Mouse (Mus musculus) lung, embryonic 14.5 days (tissue): ENCODE measurements around the gene Mast3. TPM values are rescaled to one million over a fixed set of nuclear protein-coding genes. Genes with fewer than 3 reads are reported as not detected.

Experiments used
- ATAC-seq: fragments of 200-750 bp; cut with Nextera tagmentation; 2 replicates; pipeline ENCODE4 v1.8.0; 2017; ENCODE audit warnings: mild to moderate bottlenecking, moderate TSS enrichment, moderate library complexity; ENCODE audit not compliant: insufficient read depth
- DNase-seq: peaks from one replicate; pipeline ENCODE4 v3.0.0-alpha.2; 2015
- H3K27ac ChIP-seq: fragments of 300-500 bp; sonication (generic); 2 replicates; pipeline ENCODE4 v1.5.1; 2014; ENCODE audit warnings: low read depth, mild to moderate bottlenecking, moderate library complexity
- H3K27me3 ChIP-seq: fragments of 300-500 bp; sonication (generic); 2 replicates; pipeline ENCODE4 v1.6.1; 2014; ENCODE audit warnings: low read length, control low read depth; ENCODE audit not compliant: insufficient read depth
- H3K36me3 ChIP-seq: fragments of 300-500 bp; sonication (generic); 2 replicates; pipeline ENCODE4 v1.6.1; 2014; ENCODE audit warnings: control low read depth; ENCODE audit not compliant: insufficient read depth
- H3K4me1 ChIP-seq: fragments of 300-500 bp; sonication (generic); 2 replicates; pipeline ENCODE4 v1.6.1; 2014; ENCODE audit warnings: antibody characterized with exemption, control low read depth; ENCODE audit not compliant: insufficient read depth
- H3K4me2 ChIP-seq: fragments of 300-500 bp; sonication (generic); 2 replicates; pipeline ENCODE4 v1.6.1; 2014; ENCODE audit warnings: mild to moderate bottlenecking
- H3K4me3 ChIP-seq: fragments of 300-500 bp; sonication (generic); 2 replicates; pipeline ENCODE4 v1.5.1; 2014; ENCODE audit warnings: low read depth, low read length
- H3K9ac ChIP-seq: fragments of 300-500 bp; sonication (generic); 2 replicates; pipeline ENCODE4 v1.6.1; 2014
- H3K9me3 ChIP-seq: fragments of 300-500 bp; sonication (generic); 2 replicates; pipeline ENCODE4 v1.6.1; 2016; ENCODE audit warnings: low read depth, low read length, control low read depth
- CTCF ChIP-seq: IDR thresholded peaks from 2 replicates; pipeline ENCODE4 v1.5.1; 2016; ENCODE audit warnings: antibody characterized with exemption, low read depth
- WGBS: fragments of 180-500 bp; shearing (Covaris S2); extraction: QIAGEN DNeasy Blood & Tissue Kit; methylation state at CpG from one replicate; pipeline ENCODE4 v1.1.7; 2014; 5-methylcytosine and 5-hydroxymethylcytosine counted together
- polyA plus RNA-seq: library from polyadenylated mRNA; unstranded; fragments of >200 nt; fragmentation: Nextera tagmentation; extraction: Ambion mirVana; gene quantifications from 2 replicates; pipeline ENCODE4 v1.2.1, GENCODE M21; 2014

Mast3 gene
- polyA plus RNA-seq, 1 experiment from 2014 or later: 18.0 TPM

DNA sequence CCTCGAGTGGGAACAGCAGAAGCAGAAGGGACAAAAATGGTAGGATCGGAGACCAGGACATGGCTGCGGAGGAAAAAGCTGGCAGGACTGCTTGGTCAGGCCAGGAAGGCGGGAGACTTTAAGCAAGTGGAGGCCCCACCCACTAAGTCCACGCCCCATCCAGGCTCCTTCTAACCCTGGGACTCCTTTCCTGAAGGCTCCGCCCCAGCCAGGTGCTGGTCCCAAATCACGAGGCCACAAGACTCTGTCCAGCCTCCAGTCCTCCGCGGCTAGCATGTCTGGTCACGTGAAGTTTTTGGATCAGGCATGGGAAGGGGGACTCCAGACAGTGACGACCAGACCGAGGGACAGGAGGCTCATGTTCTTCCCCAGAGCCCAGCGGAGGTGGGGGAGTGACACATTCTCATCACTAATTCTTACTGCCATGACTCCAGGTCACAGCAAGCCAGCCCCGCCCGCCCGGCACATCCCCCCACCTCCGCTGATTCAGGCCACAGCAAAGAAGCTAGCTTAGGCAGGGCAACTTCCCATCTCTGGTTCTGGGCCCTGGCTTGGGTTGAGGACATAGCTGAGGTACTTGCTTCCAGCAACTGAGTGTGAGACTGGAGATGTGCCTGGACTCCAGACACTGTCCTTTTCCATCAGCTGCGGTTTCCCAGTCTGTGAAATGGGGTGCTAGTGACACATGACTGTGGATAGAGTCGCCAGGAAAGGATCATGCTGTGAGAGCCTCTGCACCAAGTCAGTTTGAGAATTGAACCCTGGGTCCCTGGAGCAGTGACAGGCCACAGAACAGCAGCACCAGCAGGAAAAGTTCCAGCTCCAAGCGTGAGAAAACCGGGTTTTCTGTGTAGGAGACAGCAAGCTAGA lies 38.0 kb downstream of the Mast3 start:
- no peaks in the 10 kb centered on the region for H3K27me3 ChIP-seq
- peaks cover 45% of the 10 kb centered on the region for H3K36me3 ChIP-seq
- DNase-seq (peak; percentile 85), ATAC-seq (peak; percentile 67)
- peak overlapping the region; percentile 26 for H3K27ac ChIP-seq
- TF ChIP-seq CTCF: no peak
- peak overlapping the region; percentile 83 for H3K4me2 ChIP-seq
- peak overlapping the region; percentile 49 for H3K4me3 ChIP-seq
- H3K4me1 ChIP-seq: no peaks in the 10 kb centered on the region
- H3K9me3 ChIP-seq: no peaks in the 10 kb centered on the region
- 6% methylated on average over 21 of the region's 21 CpGs for WGBS
- H3K9ac ChIP-seq: peak overlapping the region; percentile 58

DNA sequence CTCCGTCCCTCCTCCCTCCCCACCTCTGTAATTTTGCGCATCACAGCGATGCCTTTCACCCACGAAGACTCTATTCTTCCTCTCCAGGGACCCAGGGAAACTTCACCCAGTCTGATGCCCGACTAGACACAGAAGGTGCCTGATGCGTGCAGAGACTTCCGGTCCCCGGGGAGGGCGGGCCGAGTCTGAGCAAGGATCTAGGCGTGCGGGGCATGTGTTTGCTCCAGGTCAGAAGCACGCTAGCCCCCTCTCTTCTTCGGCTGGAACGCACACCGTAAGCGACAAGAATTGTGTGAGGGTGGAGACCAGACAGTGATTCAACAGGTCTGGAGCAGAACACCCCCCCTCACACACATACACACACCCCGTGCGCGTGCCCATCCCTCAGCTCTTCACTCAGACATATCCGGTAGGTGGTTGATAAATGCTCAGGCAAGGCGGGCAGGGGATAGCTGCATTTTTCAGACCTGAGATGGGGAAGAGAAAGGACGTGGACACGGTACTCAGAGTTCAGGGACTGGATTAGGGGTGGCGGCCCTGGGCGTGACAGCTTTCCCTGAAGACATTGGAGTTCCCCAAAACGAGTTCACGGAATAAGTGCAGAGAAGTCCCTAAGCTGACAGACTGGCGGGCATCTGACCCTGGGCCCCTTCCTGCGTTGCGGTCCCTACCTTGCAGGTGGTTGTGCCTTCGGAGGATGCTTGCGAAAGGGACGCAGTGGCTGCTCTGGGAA lies 38.9 kb downstream of the Mast3 start:
- peak overlapping the region; percentile 26 for H3K27ac ChIP-seq
- TF ChIP-seq CTCF: 0 out of 2 replicates have a peak, but pooled peaks have one; percentile 1
- peaks cover 38% of the 10 kb centered on the region for H3K36me3 ChIP-seq

DNA sequence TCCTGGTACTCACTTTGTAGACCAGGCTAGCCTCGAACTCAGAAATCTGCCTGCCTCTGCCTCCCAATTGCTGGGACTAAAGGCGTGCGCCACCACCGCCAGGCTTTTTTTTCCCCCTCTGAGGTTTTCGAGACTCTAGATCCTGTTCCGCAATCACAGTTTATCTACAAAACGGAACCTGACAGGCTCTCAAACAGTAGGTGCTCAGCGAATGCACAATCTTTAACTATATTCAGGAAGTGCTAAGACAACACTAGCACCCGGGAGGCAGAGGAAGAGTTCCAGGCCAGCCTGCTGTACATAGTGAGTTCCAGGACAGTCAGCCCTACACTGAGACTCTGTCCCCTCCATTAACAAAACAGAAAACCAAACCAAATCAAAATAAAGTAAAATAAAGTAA lies 39.5 kb downstream of the Mast3 start:
- WGBS: 68% methylated on average over 9 of the region's 9 CpGs
- peak overlapping the region; percentile 83 for H3K4me2 ChIP-seq
- peak overlapping the region; percentile 58 for H3K9ac ChIP-seq
- H3K27me3 ChIP-seq: no peaks in the 10 kb centered on the region
- H3K9me3 ChIP-seq: no peaks in the 10 kb centered on the region
- peaks cover 31% of the 10 kb centered on the region for H3K36me3 ChIP-seq
- no peak overlapping the region for H3K27ac ChIP-seq
- DNase-seq: no peak
- H3K4me1 ChIP-seq: no peaks in the 10 kb centered on the region
- peak overlapping the region; percentile 49 for H3K4me3 ChIP-seq
- TF ChIP-seq CTCF: no peak
- ATAC-seq: no peak

More for the DNA sequence above, 38.9 kb downstream of the Mast3 start:
- no peaks in the 10 kb centered on the region for H3K4me1 ChIP-seq
- H3K9me3 ChIP-seq: no peaks in the 10 kb centered on the region
- H3K4me2 ChIP-seq: peak overlapping the region; percentile 83
- WGBS: under 1% methylated on average over 34 of the region's 34 CpGs
- H3K9ac ChIP-seq: peak overlapping the region; percentile 58
- ATAC-seq (no peak), DNase-seq (peak; percentile 59)
- no peaks in the 10 kb centered on the region for H3K27me3 ChIP-seq
- H3K4me3 ChIP-seq: peak overlapping the region; percentile 49

DNA sequence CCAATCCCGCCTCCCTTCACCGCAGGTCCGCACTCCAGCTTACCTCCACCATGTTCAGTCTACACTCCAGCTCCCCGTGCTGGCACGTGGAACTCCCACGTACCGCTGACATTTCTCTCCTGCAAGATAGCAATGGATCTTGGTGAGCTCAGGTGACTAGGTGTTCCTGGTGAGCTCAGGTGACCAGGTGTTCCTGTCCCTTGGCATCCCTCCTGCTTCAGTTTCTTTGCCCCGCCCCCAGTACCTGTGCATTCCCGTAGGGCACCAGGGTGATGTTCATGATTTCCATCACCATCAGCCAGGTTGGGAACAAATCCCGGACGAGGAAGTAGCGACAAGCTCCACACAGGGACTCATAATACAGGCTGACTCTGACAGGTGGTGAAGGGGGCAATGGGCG lies 40.2 kb downstream of the Mast3 start:
- Histone ChIP-seq H3K27ac (no peak overlapping the region), H3K9ac (no peak overlapping the region), H3K4me2 (no peak overlapping the region), H3K36me3 (peaks cover 25% of the 10 kb centered on the region), H3K4me3 (no peak overlapping the region), H3K4me1 (peaks cover 6% of the 10 kb centered on the region; the same call in 1 of the 2 replicates), H3K9me3 (no peaks in the 10 kb centered on the region), H3K27me3 (no peaks in the 10 kb centered on the region)
- no peak for TF ChIP-seq CTCF
- DNase-seq (no peak), ATAC-seq (no peak)
- 90% methylated on average over 13 of the region's 13 CpGs for WGBS

DNA sequence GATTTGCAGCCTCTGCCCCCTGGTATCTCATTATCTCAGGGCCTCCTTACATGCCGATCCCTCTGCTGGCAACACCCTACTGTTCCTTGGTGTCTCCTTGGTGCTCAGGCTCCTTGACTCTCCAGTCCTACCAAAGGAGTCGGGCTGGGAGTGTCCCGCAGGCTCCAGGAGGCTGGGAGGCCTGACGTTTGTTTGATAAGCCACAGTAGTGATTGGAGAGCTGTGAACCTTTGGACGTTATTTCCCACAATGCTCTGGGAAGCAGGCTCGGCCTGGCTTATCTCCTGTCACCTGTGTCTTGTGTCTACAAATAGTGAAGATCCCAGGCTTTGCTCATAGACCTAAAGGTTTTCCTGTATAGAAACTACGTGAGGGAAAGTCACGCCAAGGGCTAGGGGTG lies 40.8 kb downstream of the Mast3 start:
- peaks cover 18% of the 10 kb centered on the region for H3K36me3 ChIP-seq
- peak overlapping the region; percentile 4; the same call in 1 of the 2 replicates for H3K4me2 ChIP-seq
- no peak overlapping the region for H3K4me3 ChIP-seq
- no peak for TF ChIP-seq CTCF
- 63% methylated on average over 8 of the region's 8 CpGs for WGBS
- H3K4me1 ChIP-seq: peaks cover 8% of the 10 kb centered on the region; the same call in 1 of the 2 replicates
- no peak overlapping the region for H3K27ac ChIP-seq
- ATAC-seq (no peak), DNase-seq (no peak)
- H3K27me3 ChIP-seq: no peaks in the 10 kb centered on the region
- H3K9me3 ChIP-seq: no peaks in the 10 kb centered on the region
- H3K9ac ChIP-seq: no peak overlapping the region

DNA sequence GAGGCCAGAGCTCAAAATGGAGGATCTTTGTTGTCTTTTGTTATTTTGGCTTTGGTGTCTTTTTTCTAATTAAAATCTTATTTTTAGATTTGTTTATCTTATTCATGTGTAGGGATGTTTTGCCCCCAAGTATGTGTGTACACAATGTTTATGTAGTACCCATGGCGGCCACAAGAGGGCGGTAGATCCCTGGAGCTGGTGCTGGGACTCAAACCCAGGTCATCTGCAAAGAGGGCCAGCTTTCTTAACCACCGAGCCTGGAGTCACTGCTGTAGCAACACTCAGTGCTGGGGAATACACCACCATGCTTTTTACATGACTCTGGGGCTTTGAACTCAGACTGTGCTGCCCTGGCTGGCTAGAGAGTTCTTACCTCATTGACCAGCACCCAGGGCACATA lies 41.5 kb downstream of the Mast3 start:
- DNase-seq: peak; percentile 69
- TF ChIP-seq CTCF: peak; percentile 87
- peaks cover 8% of the 10 kb centered on the region; the same call in 1 of the 2 replicates for H3K4me1 ChIP-seq

DNA sequence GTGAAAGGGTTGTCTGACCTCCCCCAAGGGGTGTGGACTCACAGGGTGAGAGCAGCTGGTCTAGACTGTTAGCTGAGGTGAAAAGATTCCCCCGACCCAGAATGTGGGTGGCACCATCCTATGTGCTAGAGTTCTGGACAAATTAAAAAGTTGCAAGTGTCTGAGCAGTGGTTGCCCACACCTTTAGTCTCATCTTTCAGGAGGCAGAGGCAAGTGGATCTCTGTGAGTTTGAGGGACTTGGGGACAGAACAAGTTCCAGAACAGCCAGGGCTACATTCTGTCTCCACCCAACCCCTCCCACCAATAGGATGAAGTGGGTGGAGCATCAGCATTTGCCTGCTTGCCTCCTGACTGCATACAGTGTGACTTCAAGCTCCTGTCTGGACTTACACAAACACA lies 42.7 kb downstream of the Mast3 start:
- Histone ChIP-seq H3K36me3 (peaks cover 16% of the 10 kb centered on the region; the same call in 1 of the 2 replicates), H3K4me3 (no peak overlapping the region), H3K27ac (no peak overlapping the region), H3K27me3 (no peaks in the 10 kb centered on the region), H3K4me1 (peaks cover 8% of the 10 kb centered on the region; the same call in 1 of the 2 replicates), H3K9me3 (no peaks in the 10 kb centered on the region), H3K9ac (no peak overlapping the region), H3K4me2 (no peak overlapping the region)
- no peak for DNase-seq
- 79% methylated on average over 1 of the region's 1 CpGs for WGBS
- ATAC-seq: no peak
- TF ChIP-seq CTCF: no peak

More for the DNA sequence above, 41.5 kb downstream of the Mast3 start:
- no peak overlapping the region for H3K9ac ChIP-seq
- 8% methylated on average over 3 of the region's 3 CpGs for WGBS
- H3K9me3 ChIP-seq: no peaks in the 10 kb centered on the region
- no peaks in the 10 kb centered on the region for H3K27me3 ChIP-seq
- H3K36me3 ChIP-seq: peaks cover 11% of the 10 kb centered on the region
- ATAC-seq: no peak
- no peak overlapping the region for H3K4me2 ChIP-seq
- H3K4me3 ChIP-seq: no peak overlapping the region
- 0 out of 2 replicates have a peak overlapping the region, but pooled peaks have one; percentile 8 for H3K27ac ChIP-seq
